Mouse (Mus musculus): Measurements from ENCODE around the gene Renbp. TPM values are rescaled to one million over a fixed set of nuclear protein-coding genes. Genes with fewer than 3 reads are reported as not detected.

Renbp gene
- polyA plus RNA-seq, 1 experiment from 2014 or later: 16.9 TPM

- Histone ChIP-seq H3K4me2 (replicated peaks) (peak overlapping the region; percentile 61), H3K27me3 (replicated peaks) (no peaks in the 10 kb centered on the region), H3K9ac (peak overlapping the region; percentile 58), H3K4me1 (no peaks in the 10 kb centered on the region), H3K9me3 (no peaks in the 10 kb centered on the region), H3K27ac (no peak overlapping the region), H3K4me3 (peak overlapping the region; percentile 38), H3K36me3 (no peaks in the 10 kb centered on the region)
- WGBS: 23% methylated on average over 43 of the region's 48 CpGs
- peak; percentile 46 for ATAC-seq (ENCODE audit: low FRiP score, low read depth)
Measured at GRCm38 (mm10) chrX:73880194-73881035, 50.2 kb downstream of the Renbp start.

GRCm38 (mm10) chrX:73877014-73877413 lies 53.6 kb downstream of the Renbp start:
- H3K27me3 ChIP-seq (replicated peaks): no peaks in the 10 kb centered on the region
- 86% methylated on average over 1 of the region's 1 CpGs for WGBS
- no peaks in the 10 kb centered on the region for H3K9me3 ChIP-seq
- ATAC-seq (ENCODE audit: low FRiP score, low read depth): no peak
- no peaks in the 10 kb centered on the region for H3K36me3 ChIP-seq
- no peaks in the 10 kb centered on the region for H3K4me1 ChIP-seq
- H3K4me3 ChIP-seq: no peak overlapping the region
- H3K9ac ChIP-seq: no peak overlapping the region
- H3K4me2 ChIP-seq (replicated peaks): peak overlapping the region; percentile 35
- no peak overlapping the region for H3K27ac ChIP-seq

- peak overlapping the region; percentile 35 for H3K4me2 ChIP-seq (replicated peaks)
- no peak overlapping the region for H3K27ac ChIP-seq
- WGBS: 74% methylated on average over 2 of the region's 2 CpGs
- H3K36me3 ChIP-seq: no peaks in the 10 kb centered on the region
- H3K9me3 ChIP-seq: no peaks in the 10 kb centered on the region
- ATAC-seq (ENCODE audit: low FRiP score, low read depth): no peak
- H3K9ac ChIP-seq: no peak overlapping the region
- no peak overlapping the region for H3K4me3 ChIP-seq
- H3K27me3 ChIP-seq (replicated peaks): no peaks in the 10 kb centered on the region
- H3K4me1 ChIP-seq: no peaks in the 10 kb centered on the region
Measured at GRCm38 (mm10) chrX:73875881-73876280, 54.8 kb downstream of the Renbp start.

Other genes with a start within 250 kb of the Renbp start
- gene Bcap31, start 214.7 kb downstream of the Renbp start, polyA plus RNA-seq (2016; fragmentation: Nextera tagmentation; extraction: Ambion mirVana): 124 and 129 TPM in 2 replicates
- gene Abcd1, start 214.3 kb downstream of the Renbp start, polyA plus RNA-seq (2016; fragmentation: Nextera tagmentation; extraction: Ambion mirVana): 11.5 and 12.0 TPM in 2 replicates
- gene Plxnb3, start 173.8 kb downstream of the Renbp start, polyA plus RNA-seq (2016; fragmentation: Nextera tagmentation; extraction: Ambion mirVana): 0.37 and 0.57 TPM in 2 replicates
- gene Srpk3, start 156.4 kb downstream of the Renbp start, polyA plus RNA-seq (2016; fragmentation: Nextera tagmentation; extraction: Ambion mirVana): 5.2 and 7.0 TPM in 2 replicates
- 167 and 181 TPM in 2 replicates for gene Idh3g, start 144.0 kb downstream of the Renbp start, polyA plus RNA-seq (2016; fragmentation: Nextera tagmentation; extraction: Ambion mirVana)
- 121 and 128 TPM in 2 replicates for gene Ssr4, start 143.8 kb downstream of the Renbp start, polyA plus RNA-seq (2016; fragmentation: Nextera tagmentation; extraction: Ambion mirVana)
- gene Pdzd4, start 105.9 kb downstream of the Renbp start, polyA plus RNA-seq (2016; fragmentation: Nextera tagmentation; extraction: Ambion mirVana): 2.7 and 3.1 TPM in 2 replicates
- 0.08 TPM in 1 of 2 replicates, not detected in the other for gene Avpr2, start 38.7 kb downstream of the Renbp start, polyA plus RNA-seq (2016; fragmentation: Nextera tagmentation; extraction: Ambion mirVana)
- gene L1cam, start 34.7 kb downstream of the Renbp start, polyA plus RNA-seq (2016; fragmentation: Nextera tagmentation; extraction: Ambion mirVana): 46.2 and 67.5 TPM in 2 replicates
- 2.4 and 3.1 TPM in 2 replicates for gene Arhgap4, start 9.0 kb downstream of the Renbp start, polyA plus RNA-seq (2016; fragmentation: Nextera tagmentation; extraction: Ambion mirVana)
- 112 and 114 TPM in 2 replicates for gene Naa10, start 8.9 kb downstream of the Renbp start, polyA plus RNA-seq (2016; fragmentation: Nextera tagmentation; extraction: Ambion mirVana)
- 66.0 and 67.8 TPM in 2 replicates for gene Hcfc1, start 35.5 kb upstream of the Renbp start, polyA plus RNA-seq (2016; fragmentation: Nextera tagmentation; extraction: Ambion mirVana)
- gene Irak1, start 93.1 kb upstream of the Renbp start, polyA plus RNA-seq (2016; fragmentation: Nextera tagmentation; extraction: Ambion mirVana): 48.2 and 51.2 TPM in 2 replicates
- gene Opn1mw, start 196.6 kb upstream of the Renbp start, polyA plus RNA-seq (2016; fragmentation: Nextera tagmentation; extraction: Ambion mirVana): not detected in 2 replicates
- gene Mecp2, start 204.5 kb upstream of the Renbp start, polyA plus RNA-seq (2016; fragmentation: Nextera tagmentation; extraction: Ambion mirVana): 14.4 and 14.5 TPM in 2 replicates
- gene Tex28, start 237.0 kb upstream of the Renbp start, polyA plus RNA-seq (2016; fragmentation: Nextera tagmentation; extraction: Ambion mirVana): not detected in 2 replicates
- 0.10 TPM in 1 of 2 replicates, not detected in the other for gene Tktl1, start 246.4 kb upstream of the Renbp start, polyA plus RNA-seq (2016; fragmentation: Nextera tagmentation; extraction: Ambion mirVana)